Mouse (Mus musculus) heart, postnatal 25 days (tissue): ENCODE measurements around the gene Mettl2. TPM values are rescaled to one million over a fixed set of nuclear protein-coding genes. Genes with fewer than 3 reads are reported as not detected.
A peak's percentile ranks its signal among the peaks of the same experiment; 100 is the strongest.

Experiments used
- DNase-seq: peaks from one replicate; pipeline ENCODE4 v3.0.0; 2022; ENCODE audit warnings: low spot score
- intact Hi-C: fragments of 180-260 bp; cut with DNase I; formaldehyde crosslinking; loops from one replicate; pipeline ENCODE4 v1.15.1; 2025
- total RNA-seq, 2 experiments: library from RNA; stranded (reverse); gene quantifications; 2 replicates each; pipeline ENCODE4 v1.2.3; 2021

Gene Mettl2
- total RNA-seq, 2 experiments from 2014 or later, result 9.7 to 10.3 TPM

DNA sequence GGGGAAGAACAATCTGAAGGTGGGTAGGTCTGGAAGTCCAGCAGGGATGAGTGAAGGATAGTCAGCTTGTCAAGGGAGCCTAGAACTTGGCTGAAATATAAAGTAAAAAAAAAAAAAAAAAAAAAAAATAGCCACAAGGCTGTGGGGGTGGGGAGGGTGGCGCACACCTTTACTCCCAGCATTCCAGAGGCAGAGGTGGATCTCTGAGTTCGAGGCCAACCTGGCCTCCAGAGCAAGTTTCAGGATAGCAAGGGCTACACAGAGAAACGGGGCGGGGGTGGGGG is 25.7 kb downstream of the Mettl2 start:
- no peak for DNase-seq
- intact Hi-C loops, result no loop called here

DNA sequence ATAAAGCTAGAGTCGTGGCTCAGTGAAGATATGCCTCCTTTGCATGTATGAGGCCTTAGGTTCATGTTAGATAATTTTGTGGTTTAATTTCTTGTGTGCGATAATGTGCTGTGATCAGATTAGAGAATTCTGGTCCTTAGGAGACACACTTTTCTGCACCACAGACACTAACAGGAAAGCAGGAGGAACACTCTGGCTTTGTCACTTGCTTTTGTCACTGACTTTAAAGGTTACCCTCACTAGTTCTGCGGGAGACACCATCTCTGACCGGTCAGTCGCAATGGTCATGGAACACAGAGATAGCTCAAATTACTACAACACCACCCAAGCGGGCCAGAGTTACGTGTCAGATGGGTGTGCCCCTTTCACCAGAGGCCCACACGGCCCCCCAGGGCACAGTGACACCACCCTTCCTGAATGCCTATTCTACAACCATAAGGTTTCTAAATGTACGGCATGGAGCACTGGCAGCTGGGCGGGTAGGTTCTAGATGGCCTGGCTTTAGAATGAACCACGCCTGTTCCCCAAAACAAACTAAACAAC is 26.2 kb downstream of the Mettl2 start:
- intact Hi-C loops, result no loop called here
- DNase-seq, result no peak

DNA sequence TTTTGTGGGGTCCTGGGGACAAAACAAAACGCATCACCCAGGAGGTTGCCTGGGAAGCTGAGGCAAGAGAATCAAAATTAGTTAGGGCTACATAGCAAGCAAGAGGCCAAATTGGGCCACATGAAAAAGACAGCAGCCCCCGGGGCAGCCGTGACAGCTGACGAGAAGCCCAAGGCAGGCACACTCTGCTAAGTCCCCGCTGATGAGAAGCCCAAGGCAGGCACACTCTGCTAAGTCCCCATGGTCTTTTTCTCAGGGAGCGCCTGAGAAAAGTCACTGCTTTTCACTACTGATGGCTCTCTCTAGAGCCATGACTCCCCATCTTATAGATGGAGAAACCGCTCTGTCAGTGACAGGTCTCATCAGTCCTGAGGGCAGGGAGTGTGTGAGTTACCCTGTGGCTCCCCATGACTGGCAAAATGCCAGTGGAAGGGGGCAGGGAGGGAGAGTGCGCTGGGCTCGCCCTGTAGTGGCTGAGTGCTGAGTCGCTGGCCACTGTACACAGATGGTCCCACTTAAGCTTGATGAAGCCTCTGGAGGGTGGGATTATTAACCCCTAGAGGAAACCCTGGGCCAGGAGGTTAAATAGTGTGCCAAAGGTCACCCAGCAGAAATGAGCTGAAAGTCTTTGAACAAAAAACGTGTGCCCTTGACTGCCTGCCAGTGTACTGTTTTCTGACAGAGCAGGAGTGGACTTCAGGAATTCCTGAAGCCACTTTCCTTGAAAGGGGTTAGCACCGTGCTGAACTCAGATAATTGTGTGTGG is 27.0 kb downstream of the Mettl2 start:
- intact Hi-C loops, result no loop called here
- DNase-seq, result no peak

DNA sequence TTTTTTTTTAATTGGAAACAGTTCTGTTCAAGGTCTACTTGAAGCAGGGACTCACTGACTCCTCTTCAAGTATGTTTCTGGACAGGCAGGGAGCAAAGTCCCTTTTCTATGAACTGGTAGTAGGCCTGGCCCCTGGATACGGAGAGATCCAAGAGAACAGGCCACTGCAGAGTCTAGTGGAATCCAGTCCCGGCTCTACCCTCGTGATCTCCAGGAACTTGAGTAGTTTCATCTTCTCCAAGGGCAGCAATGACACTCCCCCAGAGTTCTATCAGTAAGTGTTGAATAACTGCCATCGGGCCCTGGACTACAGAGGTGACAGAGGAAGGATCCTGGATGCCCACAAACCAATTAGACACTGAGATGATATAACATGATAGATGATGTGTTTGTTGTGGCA is 29.7 kb downstream of the Mettl2 start:
- intact Hi-C loops, result no loop called here
- DNase-seq, result no peak

DNA sequence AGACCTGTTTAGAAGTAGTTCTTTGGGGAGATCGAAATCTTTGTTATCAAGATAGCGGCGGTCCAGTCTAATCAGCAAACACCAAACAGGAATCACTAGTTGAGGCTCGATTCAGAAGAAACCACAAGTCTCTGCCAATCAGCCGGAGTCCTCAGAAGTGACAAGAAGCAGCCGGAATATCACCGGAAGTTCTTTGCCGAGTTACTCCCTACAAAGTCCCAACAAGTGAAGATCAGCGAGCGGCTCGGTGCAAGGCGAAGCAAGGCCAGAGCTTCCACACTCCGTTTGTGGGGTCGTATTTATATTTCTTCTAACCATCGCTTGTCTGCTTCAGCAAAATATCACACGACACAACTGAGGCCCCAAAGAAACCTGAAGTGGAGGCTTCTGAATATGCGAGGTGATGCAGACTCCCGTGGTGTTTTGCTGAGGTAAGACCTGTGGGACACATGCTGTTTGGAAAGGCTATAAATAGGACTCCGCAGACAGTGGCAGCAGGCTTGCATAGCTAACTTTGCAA is 30.6 kb downstream of the Mettl2 start:
- no peak for DNase-seq
- intact Hi-C loops, result no loop called here

DNA sequence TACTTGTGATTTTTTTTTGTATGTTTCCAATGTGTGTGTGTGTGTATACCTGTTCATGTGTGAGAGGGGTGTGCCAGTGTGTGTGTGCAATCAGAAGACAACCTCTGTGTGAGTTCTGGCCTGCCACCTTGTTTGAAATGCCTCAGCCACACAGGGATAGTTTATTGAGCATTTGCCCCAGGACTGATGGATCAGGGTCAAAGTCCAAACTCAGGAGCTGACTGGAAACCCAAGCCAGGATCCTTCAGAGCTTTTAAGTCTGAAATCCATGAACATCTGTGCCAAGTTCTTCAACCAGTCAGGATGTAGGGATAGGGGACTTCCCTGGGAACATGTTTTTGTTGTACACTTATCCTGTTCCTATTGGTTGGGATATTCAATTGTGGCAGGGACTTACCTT is 31.8 kb downstream of the Mettl2 start:
- intact Hi-C loops, result no loop called here
- DNase-seq, result no peak

DNA sequence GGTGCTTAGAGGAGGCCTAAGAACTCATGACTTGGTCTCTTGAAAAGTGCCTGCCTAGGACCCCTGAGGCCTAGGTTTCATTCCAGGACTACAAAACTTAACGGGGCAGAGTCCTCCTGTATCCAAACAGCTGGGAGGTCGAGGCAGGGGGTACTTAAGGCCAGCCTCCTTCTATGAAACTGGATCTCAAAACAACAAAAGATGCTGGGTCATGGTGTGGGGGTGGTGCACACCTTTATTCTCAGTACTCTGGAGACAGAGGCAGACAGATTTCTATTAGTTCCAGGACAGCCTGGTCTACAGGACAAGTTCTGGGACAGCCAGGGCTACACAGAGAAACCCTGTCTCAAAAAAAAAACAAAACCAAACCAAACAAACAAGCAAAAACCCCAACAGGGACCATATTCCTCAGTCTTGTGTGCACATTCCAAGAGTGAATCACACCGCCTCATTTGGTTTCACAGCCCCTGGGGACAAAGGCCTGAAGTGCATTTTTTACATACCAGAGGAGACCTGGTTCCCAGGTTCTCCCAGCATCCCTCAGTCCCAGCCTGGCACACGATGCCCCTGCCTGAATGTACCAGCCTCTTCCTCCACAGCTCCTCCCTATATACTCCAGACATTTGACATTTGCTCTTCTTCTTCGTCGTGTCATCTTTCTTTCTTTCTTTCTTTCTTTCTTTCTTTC is 33.6 kb downstream of the Mettl2 start:
- intact Hi-C loops, result no loop called here
- no peak for DNase-seq

DNA sequence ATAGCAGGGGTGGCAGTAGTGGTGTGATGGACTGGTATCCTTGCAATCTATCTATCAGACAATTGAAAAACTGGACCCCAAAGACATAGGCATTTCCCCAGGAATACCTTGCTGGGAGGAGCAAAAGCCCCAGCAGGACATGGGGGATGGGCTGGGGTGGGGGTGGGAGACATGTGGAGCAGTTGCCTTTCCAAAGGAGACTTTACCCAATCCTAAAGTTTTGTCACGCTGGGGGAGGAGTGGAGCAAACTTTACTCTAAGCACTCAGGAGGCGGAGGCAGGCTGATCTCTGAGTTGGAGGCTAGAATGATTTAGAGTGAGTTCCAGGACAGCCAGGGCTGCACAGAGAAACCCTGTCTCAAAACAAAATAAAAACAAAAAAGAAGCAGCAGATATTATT is 35.2 kb downstream of the Mettl2 start:
- intact Hi-C loops, result no loop called here
- DNase-seq, result no peak

DNA sequence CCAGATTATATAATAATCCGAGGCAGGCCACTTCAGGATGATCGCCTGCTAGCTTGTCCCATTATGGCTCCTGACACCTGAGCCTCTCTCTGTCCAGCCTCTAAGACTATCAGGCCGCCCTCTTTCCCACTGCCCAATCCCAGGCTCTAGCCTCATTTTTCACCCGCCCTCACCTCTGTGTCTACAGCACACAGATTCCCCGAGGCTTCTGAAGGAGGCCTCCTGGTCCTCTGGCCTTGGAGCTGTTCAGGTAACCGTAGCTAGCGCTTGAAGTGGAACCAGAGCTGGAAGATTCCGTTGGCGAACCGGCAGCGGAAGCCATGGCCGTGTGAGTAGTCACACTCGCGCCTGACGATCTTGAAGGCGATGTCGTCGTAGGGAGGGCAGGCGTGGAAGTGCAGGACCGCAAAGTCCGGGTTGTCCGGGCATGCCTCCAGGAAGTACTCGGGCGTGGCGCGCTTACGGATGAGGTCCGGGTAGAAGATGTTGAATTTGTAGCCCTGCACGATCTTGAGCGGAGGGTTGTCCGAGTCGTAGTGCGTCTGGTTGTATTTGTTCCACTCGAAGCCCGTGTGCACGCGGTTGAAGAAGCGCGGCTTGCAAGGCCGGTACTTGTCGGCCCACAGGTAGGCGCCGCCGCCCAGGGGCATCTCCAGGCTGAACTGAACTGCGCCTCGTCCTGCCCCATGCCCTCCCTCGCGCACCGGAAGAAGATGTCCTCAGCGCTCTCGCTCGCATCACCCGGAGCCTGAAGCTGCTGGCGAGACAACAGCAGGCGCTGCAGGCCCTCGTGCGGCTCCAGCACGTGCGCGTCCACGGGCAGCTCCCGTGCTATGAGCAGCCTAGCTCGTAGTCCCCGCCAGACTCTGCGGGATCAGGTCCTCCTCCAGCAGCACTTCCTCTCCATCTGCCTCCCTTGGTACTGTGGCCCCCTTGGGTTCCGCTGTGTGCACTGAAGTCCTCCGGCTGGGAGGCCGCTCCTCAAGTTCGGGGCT is 38.6 kb downstream of the Mettl2 start:
- no peak for DNase-seq

DNA sequence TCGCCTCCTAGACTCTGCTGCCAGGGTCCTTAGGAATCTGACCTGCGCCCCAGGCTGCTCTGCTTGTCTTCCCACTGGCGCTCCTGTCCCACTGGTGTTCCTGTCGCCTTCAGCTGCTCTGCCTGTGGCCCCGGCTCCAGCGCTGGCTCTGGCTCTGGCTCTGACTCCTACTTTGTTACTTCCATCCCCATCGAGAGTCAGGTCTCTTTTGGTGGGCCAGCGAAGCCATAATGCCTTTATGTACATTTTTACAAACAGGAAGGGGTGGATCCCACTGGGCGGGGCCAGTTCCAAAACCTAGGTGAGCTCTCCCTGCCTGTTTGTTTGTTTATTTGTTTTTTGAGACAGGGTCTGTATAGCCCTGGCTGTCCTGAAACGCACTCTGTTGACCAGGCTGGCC is 40.6 kb downstream of the Mettl2 start:
- intact Hi-C loops, result no loop called here
- DNase-seq, result no peak

More for the DNA sequence above, 38.6 kb downstream of the Mettl2 start:
- intact Hi-C loops, result no loop called here

DNA sequence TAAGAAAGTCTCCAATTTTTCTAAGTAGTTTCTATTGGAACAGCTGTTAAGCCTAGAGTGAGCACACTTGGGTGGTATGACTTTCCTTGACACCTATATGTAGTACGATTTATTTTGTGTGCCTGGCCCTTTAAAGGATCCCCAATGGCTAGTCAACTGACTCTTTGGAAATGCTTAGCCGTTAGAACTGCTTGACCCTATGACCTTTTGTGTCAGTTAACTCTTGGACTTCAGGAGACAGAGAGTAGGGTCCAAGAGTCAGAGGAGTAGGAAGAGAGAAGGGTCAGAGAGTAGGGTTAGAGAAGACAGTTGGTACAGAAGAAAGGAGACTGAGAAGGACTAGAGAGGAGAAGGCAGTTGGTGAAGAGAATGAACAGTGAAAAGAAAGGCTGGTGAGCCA is 52.3 kb downstream of the Mettl2 start, which contains the start of gene Tlk2:
Gene Tlk2, plus strand, starts transcription at position 292 of the 400 bp plus-strand sequence.
- no peak for DNase-seq
- intact Hi-C loops, result no loop called here

DNA sequence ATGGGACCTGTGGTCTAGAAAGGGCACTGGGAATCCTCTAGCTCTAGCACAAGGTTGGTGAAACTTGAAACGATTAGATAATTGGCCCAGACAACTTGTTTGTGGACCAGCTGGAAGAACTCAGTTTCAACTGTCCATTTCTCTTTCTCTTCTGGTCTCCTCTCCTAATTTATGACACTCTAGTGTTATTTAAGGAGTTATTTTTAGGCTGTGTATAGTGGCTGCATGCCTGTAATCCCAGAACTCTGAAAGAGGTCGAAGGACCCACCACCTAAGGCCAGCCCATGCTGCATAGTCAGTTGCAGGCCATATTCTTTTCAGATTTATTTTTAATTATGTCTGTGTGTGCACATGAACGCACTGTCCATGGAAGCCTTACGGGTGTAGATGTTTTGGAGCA is 53.3 kb downstream of the Mettl2 start:
- intact Hi-C loops, result no loop called here

DNA sequence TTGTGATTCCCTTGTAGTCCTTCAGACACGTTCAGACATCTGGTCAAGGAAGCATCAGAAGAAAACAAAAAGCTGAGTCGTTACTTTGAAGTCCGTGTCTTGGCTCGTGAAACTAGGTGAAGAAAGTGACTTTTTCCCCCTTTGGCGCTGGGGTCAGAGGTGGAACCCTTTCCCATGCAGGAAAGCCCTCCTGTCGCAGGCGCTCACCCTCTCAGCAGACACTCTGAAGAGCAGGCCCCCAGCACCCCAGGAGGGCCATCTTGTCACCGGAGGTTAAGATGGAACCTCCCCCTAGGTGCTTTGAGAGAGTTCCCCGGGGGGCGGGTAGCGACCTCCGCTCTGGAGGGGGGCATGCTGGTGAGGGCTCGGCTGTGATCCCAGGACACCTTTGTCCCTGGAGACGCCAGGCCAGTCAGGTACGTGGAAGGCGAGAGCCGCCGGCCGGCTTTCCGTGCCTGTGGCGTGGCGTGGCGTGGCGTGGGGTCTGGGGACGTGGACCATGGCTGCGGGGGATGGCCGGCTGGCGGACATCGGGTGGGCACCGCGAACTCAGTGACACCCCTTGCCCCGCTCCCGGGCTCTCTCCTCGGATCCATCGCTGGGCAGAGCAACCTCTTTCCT is 54.4 kb downstream of the Mettl2 start:
- DNase-seq, result peak; percentile 16
- intact Hi-C loops, result loop anchor here (1.0 kb wide), 1 partner anchor 54 kb away; the partner anchor contains the start of gene Mettl2

More for the DNA sequence above, 53.3 kb downstream of the Mettl2 start:
- DNase-seq, result no peak

DNA sequence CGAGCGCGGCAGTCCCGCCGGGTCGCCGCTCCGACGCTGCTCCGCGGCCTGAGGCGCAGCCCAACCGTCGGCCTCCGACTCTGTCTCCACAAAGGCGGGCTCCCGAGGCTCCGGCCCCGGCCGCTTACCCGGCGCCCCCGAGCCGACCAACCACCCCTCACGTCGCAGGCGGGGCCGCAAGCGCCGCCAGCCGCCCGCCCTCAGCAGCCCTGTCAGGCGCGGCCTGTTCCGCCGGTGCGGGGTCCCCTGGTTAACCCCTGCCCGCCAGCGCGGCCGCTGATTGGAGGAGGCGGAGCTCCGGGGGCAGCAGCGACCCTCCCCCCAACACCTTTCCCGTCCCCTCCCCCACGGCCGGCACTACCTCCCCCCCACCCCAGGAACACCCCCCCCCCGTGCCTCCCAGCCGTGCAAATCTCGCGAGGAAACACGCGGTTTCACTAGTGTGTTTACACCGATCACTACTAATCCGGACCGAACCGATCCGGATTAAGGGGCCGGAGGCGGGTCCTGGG is 55.0 kb downstream of the Mettl2 start:
- DNase-seq, result peak; percentile 89
- intact Hi-C loops, result no loop called here

DNA sequence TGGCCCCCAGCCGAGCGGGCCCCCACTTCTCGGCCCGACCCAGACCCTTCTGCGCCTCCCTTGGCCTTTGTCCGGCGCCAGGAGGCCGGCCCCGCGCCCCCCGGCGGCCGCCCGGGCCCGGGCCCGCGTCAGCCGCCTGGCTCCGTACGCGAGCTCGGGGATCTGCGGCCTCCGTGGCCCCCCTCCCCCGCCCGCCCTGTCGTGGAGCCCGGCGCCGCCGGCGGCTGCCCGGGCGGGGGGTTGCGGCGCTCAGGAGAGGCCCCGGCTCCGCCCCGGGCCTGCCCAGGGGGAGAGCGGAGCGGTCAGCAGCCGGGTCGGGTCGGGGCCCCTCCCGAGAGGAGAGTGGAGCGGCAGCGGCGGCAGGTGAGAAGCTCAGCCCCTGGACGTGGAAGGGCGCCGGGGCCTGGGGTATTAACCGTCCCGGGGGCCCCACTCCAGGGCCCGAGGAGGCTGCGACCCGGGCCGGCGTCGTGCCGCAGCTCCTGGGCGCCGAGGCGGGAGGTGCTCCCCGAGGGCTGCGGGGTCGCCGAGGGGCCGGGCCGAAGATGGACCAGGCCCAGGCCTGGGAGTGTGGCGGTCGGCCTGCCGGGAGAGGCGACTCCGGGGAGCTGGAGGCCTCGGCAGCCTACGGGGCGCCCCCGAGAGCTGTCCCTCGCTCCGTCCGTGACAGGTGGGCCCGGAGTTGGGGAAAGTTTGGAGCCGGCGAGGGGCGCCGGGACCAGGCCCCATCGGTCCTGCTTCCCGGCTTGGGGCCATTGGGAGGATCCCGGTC is 55.6 kb downstream of the Mettl2 start:
- peak; percentile 19 for DNase-seq
- intact Hi-C loops, result no loop called here

DNA sequence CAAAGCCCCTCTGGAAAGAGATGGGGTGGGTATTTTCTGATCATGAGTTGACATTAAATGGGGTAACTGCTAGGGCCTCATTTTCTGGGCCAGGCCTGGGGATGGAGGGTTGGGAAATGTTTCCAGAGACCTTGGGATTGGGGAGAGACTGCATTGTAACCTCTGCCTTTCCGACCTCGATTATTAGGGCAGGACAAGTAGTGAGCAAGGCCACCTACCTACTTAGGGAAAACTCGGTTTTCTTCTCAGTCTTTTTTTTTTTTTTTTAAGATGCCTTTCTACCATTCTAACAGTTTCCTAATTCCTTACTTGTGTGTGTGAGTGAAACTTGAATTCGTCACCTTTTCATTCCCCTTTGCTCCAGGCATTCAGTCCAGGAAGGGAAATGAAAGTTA is 56.2 kb downstream of the Mettl2 start:
- intact Hi-C loops, result no loop called here
- DNase-seq, result no peak

DNA sequence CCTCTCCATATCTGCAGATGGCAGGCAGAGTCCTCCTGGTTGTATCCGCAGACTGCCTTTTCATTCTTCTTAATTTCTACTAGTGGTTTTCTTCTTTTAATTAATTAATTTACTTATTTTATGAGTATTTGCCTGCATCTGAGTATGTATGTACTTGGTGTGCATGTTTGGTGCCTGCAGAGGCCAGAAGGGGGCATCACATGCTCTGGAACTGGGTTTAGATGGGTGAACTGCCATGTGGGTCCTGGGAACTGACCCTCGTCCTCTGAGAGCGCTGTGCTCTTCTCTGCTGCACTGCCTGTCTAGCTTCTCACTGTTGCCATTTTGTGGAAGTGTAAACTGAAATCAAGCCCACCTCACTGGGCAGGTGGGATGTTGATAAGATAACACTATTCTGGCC is 58.5 kb downstream of the Mettl2 start:
- intact Hi-C loops, result no loop called here
- DNase-seq, result no peak
